Mouse (Mus musculus): ENCODE measurements around the gene Cers2.
"Not testable (repeated sequence)": the region's sequence is repeated elsewhere in the genome, so short reads cannot be mapped to it uniquely, and the experiment has no call there.

Cers2 gene

DNA sequence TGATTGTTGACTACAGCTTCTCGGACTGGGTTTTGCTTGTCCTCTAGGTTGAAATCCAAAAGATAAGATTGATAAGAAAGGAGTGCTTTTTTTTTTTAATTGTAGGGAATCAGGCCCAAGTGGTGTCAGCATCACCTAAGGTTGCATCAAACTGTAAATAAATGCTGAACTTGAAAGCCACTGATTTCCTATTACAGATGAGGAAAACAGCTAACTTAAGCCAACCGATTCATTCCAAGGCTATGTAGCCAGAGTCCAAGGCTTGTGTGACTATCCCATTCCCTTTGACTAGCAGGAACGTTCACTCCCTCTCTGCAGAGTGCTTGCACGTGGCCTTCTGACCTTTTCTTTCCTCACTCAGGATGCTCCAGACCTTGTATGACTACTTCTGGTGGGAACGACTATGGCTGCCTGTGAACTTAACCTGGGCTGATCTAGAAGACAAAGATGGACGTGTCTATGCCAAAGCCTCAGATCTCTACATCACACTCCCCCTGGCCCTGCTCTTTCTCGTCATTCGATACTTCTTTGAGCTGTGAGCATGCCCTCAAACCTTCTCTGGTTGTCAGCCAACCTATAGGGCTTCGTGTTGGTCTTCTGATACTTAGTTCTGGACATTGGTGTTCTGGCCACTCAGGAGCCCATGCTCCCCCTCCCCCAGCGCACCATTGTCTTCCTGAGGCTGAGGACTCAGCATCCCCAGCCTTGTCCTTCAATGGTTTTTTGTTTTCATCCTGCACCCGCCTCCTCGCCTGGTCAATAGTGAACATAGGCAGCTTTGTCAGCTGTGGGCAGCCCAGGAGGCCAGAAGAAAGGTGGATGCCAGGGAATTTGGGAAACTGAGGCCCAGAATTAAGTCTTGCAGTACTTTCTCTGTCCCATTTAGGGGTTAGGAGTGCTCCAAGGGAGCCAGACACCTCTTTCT is 5.4 kb downstream of the Cers2 start:
- DNase-seq: no peak

GRCm38 (mm10) chr3:95323429-95323828 is 8.8 kb downstream of the Cers2 start:
- no peak for DNase-seq

DNA sequence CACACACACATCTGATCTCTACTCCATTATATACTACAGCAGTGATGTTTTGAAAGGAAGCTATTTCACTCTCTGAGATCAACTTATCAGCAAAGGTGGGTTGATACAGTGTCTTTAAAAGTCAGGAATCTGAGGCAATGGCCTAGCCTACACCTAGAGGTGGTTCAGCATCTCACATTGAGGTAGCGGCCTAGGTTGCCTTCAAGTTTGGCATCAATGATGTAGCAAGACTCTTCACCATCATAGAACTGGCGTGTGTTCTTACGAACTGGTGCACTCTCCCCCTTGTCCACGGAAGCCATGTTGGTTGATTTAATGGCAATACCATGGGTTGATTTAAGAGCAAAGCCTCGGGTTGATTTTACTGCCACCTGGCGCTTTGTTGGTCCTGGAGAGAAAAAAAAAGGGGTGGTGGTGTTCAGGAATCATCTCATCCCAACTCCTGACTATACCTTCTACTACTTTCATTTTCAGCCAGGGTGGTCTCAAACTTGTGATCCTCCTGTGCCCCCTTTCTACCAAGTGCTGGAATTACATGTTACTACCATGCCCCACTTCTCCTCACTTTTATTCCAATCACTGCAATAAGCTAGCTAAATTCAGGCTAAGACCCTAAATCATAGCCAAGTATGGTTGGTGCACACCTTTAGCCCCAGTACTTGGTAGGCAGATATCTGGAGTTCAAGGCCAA is 10.0 kb downstream of the Cers2 start:
- no peak for DNase-seq

GRCm38 (mm10) chr3:95328803-95329404 is 14.3 kb downstream of the Cers2 start:
- DNase-seq: no peak

DNA sequence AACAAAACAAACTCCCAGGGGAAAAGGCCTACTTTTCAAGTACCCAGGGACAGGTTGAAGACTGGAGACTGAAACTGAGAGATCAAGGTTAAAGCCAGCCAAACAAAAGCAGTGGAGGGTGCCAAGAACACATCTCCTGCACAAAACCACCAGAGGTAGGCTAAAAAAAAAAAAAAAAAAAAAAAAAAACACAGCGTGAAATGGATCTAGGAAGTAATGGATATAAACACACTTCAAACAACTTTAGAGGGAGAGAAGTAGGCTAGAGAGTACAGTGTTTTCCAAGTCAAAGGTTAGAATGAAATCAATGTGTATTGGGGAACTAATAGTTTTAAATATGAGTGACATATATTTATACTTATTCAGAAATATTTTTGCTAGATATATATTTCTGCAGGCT is 16.9 kb downstream of the Cers2 start:
- no peak for DNase-seq

DNA sequence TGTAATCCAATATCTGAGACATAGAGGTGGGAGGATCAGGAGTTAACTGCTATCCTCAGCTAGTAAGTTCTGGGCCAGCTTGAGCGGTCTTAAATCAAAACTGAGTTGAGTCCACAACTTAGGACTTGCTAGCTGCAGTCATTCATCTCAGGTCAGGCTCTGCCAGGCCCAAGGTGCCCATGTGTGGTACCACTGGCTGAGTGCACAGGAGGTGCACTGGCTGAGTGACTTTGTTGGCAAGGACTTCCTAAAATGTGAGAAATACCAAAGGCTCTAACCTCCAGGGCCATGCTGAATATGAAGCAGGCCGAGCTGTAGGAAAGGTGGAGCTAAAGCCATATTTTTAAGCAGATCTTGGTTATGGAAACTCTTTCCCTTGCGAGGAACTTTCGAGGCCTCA is 22.8 kb downstream of the Cers2 start:
- no peak for DNase-seq

DNA sequence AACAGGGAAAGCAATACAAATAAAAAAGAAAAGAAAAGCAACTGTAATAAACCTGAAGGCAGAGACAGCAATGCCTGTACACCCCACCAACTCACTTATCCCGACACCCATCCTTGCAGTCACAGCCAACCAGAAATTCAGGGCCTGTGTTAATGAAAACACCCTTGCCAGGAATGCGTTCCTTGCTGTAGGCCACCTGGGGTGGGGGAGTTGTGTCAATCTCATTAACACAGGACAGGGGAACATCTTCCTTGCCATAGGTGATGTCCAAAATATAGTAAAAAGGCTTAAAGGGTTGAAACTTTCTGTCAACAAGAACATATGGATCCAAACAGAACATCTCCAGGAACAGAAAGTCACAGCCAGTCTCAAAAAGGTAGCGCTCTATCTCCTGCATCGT is 23.7 kb downstream of the Cers2 start:
- DNase-seq: no peak

DNA sequence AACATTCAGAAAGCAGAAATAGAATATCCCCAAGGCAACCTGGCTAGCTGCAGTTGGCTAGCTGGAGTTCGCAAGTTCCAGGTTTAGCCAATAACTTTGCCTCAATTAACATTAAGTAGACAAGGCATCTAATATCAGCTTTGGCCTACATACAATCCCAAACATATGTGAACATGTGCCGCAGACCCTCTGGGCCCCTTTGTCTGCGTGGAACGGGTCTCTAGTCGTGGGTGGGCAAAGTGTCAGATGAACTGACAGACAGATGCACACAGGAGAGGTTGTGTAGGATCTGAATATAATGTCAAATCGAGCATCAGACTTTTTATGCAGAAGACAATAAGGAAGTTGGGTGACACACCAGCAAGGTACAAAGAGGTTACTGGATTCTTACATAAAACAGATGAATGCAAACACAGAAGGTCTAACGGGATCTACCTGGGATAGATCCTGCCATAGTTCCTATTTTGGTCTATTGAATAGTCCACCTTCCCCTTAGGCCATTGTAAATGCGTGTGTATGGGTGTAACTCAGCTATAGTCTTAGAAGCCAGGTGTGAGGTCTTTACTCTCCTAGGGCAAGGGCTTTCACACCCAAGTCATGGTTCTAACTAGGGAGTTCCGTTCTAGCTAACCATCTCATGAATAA is 28.9 kb downstream of the Cers2 start:
- not testable (repeated sequence) for DNase-seq

- no peak for DNase-seq
These were observed 31.9 kb downstream of the Cers2 start for GRCm38 (mm10) chr3:95346454-95346853.

GRCm38 (mm10) chr3:95348343-95348742 is 33.8 kb downstream of the Cers2 start:
- DNase-seq: not testable (repeated sequence)

DNA sequence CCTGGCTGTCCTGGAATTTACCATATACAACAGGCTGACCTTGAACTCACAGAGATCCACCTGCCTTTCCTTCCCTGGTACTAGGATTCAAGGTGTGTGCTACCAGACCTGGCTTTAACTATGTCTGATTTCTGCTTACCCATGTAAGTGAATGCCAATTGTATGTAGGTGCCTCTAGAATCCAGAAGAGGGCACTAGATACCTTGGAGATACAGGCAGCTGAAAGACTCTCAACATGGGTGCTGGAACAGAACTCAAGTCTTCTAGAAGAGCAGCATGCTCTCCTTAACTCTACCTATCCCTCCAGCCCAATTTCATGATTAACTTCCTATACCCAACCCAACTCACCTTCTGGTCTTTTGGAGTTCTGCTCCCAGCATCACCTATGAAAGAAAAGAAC is 34.9 kb downstream of the Cers2 start:
- DNase-seq: peak; percentile 16

DNA sequence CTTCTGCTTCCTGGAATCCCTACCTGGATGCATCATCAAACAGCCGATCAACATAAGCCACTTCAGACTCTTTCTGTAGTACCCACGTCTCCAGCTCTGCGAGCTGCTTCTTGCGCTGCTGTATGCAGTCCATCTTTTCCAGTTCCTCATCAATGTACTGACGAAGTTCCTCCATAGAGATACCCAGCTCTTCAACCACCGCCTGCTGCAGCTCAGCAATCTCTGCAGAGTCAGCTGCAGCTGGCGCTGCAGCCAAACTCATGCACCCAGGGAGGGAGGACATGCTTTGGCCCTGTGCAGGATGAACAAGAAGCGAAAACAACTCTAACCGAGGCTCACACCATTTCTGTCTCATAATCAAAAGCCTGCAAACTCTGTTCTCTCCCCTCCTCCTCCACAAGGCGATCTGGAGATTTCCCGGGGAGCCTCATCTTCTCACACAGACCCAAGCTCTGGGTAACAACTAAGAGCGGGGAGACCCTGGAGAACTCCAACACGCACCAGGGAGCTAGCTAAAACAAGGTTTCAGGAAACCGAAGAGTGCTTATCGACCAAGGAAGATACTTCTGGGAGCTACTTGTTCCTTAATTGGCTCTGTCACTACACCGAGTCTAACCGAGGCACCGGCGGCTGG is 41.4 kb downstream of the Cers2 start:
- DNase-seq: not testable (repeated sequence)

DNA sequence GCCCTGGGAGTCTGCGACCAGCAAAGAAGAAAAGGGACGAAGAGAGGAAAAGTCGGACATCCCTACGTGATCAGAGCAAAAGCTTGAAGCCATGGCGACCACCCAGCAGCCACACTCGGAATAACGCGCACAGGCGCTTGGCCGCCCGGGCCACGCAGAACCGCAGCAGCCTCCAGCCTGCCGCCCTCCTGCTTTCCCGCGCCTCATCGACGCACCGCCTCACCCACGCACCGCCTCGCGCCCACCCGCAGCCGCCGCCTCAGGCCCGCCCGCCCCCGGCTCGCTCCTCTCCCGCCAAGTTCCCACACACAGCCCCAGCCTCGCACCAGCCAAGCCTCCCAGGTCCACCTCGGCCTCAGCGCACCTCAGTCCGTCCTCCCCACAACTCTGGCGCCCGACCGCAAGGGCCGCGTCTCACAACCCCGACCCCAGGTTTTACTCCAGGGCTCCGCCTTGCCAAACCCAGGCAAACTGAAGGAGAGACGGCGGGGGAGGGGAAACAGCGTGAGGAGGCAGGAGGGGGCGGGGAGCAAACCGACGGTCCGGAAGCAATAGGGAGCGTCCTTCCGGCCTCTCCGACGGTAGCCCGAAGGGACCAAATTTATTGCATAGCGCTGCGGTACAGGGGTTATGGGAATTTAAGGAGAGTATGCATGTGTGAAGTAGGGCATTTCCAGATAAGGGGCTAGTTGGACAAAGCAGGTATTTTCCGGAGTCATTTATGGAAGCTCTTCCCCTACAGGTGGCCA is 42.3 kb downstream of the Cers2 start, which contains the start of gene Setdb1:
Setdb1 (minus strand) TSS at position 502 of the 749 bp plus-strand sequence.
- peak; percentile 97 for DNase-seq

DNA sequence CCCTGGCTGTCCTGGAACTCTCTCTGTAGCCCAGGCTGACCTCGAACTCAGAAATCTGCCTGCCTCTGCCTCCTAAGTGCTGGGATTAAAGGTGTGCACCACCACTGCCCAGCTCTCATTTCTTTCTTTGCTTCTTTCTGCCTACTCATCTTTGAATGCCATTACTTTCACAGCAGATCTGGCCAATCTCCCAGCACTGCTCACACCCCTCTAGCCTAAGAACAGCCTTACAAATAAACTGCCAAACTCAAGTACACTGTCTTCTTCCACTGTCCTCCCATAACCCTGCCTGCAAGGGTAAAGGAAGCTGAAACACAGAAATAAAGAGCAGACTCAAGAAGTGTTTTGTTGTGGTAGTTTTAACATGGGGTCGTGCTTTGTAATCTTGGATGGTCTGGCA is 43.2 kb downstream of the Cers2 start:
- DNase-seq: no peak

- not testable (repeated sequence) for DNase-seq
These were observed 45.7 kb downstream of the Cers2 start for GRCm38 (mm10) chr3:95360276-95360675.

DNA sequence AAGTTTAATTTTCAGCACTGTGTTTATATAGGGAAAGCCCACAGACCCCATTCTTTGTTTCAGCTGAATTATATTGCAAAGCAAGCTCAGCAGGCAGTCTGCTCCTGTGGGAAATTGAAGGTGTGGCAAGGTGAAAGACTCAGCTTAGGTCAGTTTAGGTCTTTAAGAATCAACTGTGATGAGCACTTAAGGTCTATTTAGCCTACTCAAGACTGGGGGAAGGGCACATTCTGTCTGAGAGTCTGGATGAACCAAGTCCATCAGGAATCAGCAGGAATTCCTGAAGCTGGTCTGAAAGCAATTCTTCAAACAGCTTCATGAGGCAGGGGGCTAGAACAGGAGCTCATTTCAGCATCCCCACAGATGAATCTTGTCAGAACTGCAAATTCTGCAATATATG is 55.5 kb downstream of the Cers2 start:
- DNase-seq: no peak

Data from lung, postnatal 14 days (tissue).